Mouse (Mus musculus): ENCODE measurements around the gene Trim29. TPM values are rescaled to one million over a fixed set of nuclear protein-coding genes. Genes with fewer than 3 reads are reported as not detected.

The Trim29 gene
- 24.6 and 27.9 TPM in 2 replicates for polyA plus RNA-seq (2014; fragmentation: Nextera tagmentation; extraction: Ambion mirVana)

- 0 out of 2 replicates have a peak within 1 kb of the TSS, but pooled peaks have one; percentile 6 for H3K9ac ChIP-seq (replicated peaks; ENCODE audit: low read depth, low read length)
- no peak within 1 kb of the TSS; the same call in 1 of the 2 replicates for H3K27ac ChIP-seq (ENCODE audit: low read length)
- H3K9me3 ChIP-seq (ENCODE audit: control insufficient read depth, low read depth, low read length): no peaks in the 10 kb centered on the region
- no peaks in the 10 kb centered on the region for H3K4me1 ChIP-seq (ENCODE audit: control insufficient read depth, insufficient read depth, low read length)
- peak within 1 kb of the TSS; percentile 13; the same call in 1 of the 2 replicates for H3K4me2 ChIP-seq (replicated peaks; ENCODE audit: low read depth, low read length)
- no peak for ATAC-seq (ENCODE audit: insufficient number of reproducible peaks, insufficient read depth, low FRiP score, low read depth)
- 45% methylated on average over 12 of the region's 12 CpGs for WGBS
- H3K4me3 ChIP-seq (ENCODE audit: low read depth, low read length): no peak within 1 kb of the TSS
- no peaks in the 10 kb centered on the region for H3K36me3 ChIP-seq (ENCODE audit: control insufficient read depth, insufficient read depth, low read length)
- H3K27me3 ChIP-seq (ENCODE audit: control insufficient read depth, insufficient read depth, low read length): no peaks in the 10 kb centered on the region
These were observed at the start of gene Trim29 for GRCm38 (mm10) chr9:43310538-43310937. Trim29 (plus strand) TSS chr9:43310848.

- Histone ChIP-seq H3K4me1 (ENCODE audit: control insufficient read depth, insufficient read depth, low read length) (peaks cover 35% of the 10 kb centered on the region), H3K4me3 (ENCODE audit: low read depth, low read length) (no peak overlapping the region), H3K27me3 (ENCODE audit: control insufficient read depth, insufficient read depth, low read length) (no peaks in the 10 kb centered on the region), H3K9me3 (ENCODE audit: control insufficient read depth, low read depth, low read length) (no peaks in the 10 kb centered on the region), H3K9ac (replicated peaks; ENCODE audit: low read depth, low read length) (no peak overlapping the region), H3K4me2 (replicated peaks; ENCODE audit: low read depth, low read length) (0 out of 2 replicates have a peak overlapping the region, but pooled peaks have one; percentile 1), H3K36me3 (ENCODE audit: control insufficient read depth, insufficient read depth, low read length) (no peaks in the 10 kb centered on the region), H3K27ac (ENCODE audit: low read length) (peak overlapping the region; percentile 94)
- peak; percentile 64; the same call in 1 of the 2 replicates for ATAC-seq (ENCODE audit: insufficient number of reproducible peaks, insufficient read depth, low FRiP score, low read depth)
- WGBS: 35% methylated on average over 4 of the region's 4 CpGs
These were observed 49.3 kb upstream of the Trim29 start for GRCm38 (mm10) chr9:43261124-43261907.

DNA sequence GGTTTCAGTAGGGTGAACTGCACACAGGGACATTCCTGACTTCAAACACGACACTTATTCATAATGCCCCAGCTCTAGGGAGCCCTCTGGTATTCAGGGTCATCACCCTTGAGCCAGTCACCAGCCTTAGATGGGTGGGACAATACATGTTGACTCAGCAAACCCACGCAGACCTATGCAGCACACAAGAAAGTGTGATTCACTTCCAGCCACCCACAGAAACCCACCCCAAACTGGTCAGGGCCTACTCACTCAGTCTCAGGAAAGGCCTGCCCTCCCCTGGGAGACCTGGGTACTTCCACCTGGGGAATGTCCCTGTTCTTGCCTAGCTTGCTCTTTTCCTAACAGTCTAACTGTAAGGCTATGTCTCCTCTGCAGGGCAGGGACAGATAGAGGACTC, 48.7 kb upstream of the Trim29 start:
- H3K4me2 ChIP-seq (replicated peaks; ENCODE audit: low read depth, low read length): no peak overlapping the region
- peak; percentile 39; the same call in 1 of the 2 replicates for ATAC-seq (ENCODE audit: insufficient number of reproducible peaks, insufficient read depth, low FRiP score, low read depth)

DNA sequence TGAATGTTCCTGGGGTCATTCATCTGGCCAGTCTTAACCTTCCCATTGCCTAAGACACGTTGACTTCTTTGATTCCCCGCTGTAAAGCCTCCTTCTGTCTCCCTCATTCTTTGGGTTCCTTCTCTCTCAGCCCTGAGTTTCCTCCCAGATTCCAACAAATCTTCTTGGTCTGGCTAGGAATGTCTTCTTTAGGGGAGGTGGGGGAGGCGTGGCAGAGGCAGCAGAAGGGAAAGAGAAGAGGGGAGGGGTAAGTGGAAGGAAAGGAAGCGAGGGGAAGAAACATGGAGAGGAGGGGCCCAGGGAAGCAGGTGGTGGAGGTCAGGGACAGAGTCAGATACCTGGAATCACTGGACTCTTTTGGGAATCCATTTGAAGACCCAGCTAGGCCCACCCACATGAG, 48.3 kb upstream of the Trim29 start:
- Histone ChIP-seq H3K4me2 (replicated peaks; ENCODE audit: low read depth, low read length) (0 out of 2 replicates have a peak overlapping the region, but pooled peaks have one; percentile 4), H3K27ac (ENCODE audit: low read length) (peak overlapping the region; percentile 94), H3K9ac (replicated peaks; ENCODE audit: low read depth, low read length) (no peak overlapping the region), H3K36me3 (ENCODE audit: control insufficient read depth, insufficient read depth, low read length) (no peaks in the 10 kb centered on the region), H3K4me3 (ENCODE audit: low read depth, low read length) (no peak overlapping the region), H3K4me1 (ENCODE audit: control insufficient read depth, insufficient read depth, low read length) (peaks cover 35% of the 10 kb centered on the region), H3K9me3 (ENCODE audit: control insufficient read depth, low read depth, low read length) (no peaks in the 10 kb centered on the region), H3K27me3 (ENCODE audit: control insufficient read depth, insufficient read depth, low read length) (no peaks in the 10 kb centered on the region)
- no peak for ATAC-seq (ENCODE audit: insufficient number of reproducible peaks, insufficient read depth, low FRiP score, low read depth)
- WGBS: 33% methylated on average over 4 of the region's 4 CpGs

More for the DNA sequence above, 48.7 kb upstream of the Trim29 start:
- H3K27me3 ChIP-seq (ENCODE audit: control insufficient read depth, insufficient read depth, low read length): no peaks in the 10 kb centered on the region
- 34% methylated on average over 2 of the region's 2 CpGs for WGBS
- no peak overlapping the region for H3K9ac ChIP-seq (replicated peaks; ENCODE audit: low read depth, low read length)
- no peaks in the 10 kb centered on the region for H3K36me3 ChIP-seq (ENCODE audit: control insufficient read depth, insufficient read depth, low read length)
- no peak overlapping the region for H3K4me3 ChIP-seq (ENCODE audit: low read depth, low read length)
- peaks cover 35% of the 10 kb centered on the region for H3K4me1 ChIP-seq (ENCODE audit: control insufficient read depth, insufficient read depth, low read length)
- H3K27ac ChIP-seq (ENCODE audit: low read length): peak overlapping the region; percentile 94
- H3K9me3 ChIP-seq (ENCODE audit: control insufficient read depth, low read depth, low read length): no peaks in the 10 kb centered on the region

- Histone ChIP-seq H3K9ac (replicated peaks; ENCODE audit: low read depth, low read length) (no peak overlapping the region), H3K27me3 (ENCODE audit: control insufficient read depth, insufficient read depth, low read length) (no peaks in the 10 kb centered on the region), H3K9me3 (ENCODE audit: control insufficient read depth, low read depth, low read length) (no peaks in the 10 kb centered on the region), H3K27ac (ENCODE audit: low read length) (peak overlapping the region; percentile 94), H3K4me1 (ENCODE audit: control insufficient read depth, insufficient read depth, low read length) (peaks cover 35% of the 10 kb centered on the region), H3K4me2 (replicated peaks; ENCODE audit: low read depth, low read length) (0 out of 2 replicates have a peak overlapping the region, but pooled peaks have one; percentile 4), H3K36me3 (ENCODE audit: control insufficient read depth, insufficient read depth, low read length) (no peaks in the 10 kb centered on the region), H3K4me3 (ENCODE audit: low read depth, low read length) (no peak overlapping the region)
- ATAC-seq (ENCODE audit: insufficient number of reproducible peaks, insufficient read depth, low FRiP score, low read depth): no peak
- WGBS: 42% methylated on average over 9 of the region's 9 CpGs
These were observed 47.7 kb upstream of the Trim29 start for GRCm38 (mm10) chr9:43262811-43263550.

- Histone ChIP-seq H3K4me3 (ENCODE audit: low read depth, low read length) (no peak overlapping the region), H3K4me2 (replicated peaks; ENCODE audit: low read depth, low read length) (no peak overlapping the region), H3K27ac (ENCODE audit: low read length) (peak overlapping the region; percentile 94), H3K9ac (replicated peaks; ENCODE audit: low read depth, low read length) (no peak overlapping the region), H3K4me1 (ENCODE audit: control insufficient read depth, insufficient read depth, low read length) (peaks cover 35% of the 10 kb centered on the region), H3K9me3 (ENCODE audit: control insufficient read depth, low read depth, low read length) (no peaks in the 10 kb centered on the region), H3K36me3 (ENCODE audit: control insufficient read depth, insufficient read depth, low read length) (no peaks in the 10 kb centered on the region), H3K27me3 (ENCODE audit: control insufficient read depth, insufficient read depth, low read length) (no peaks in the 10 kb centered on the region)
- WGBS: 25% methylated on average over 11 of the region's 11 CpGs
- ATAC-seq (ENCODE audit: insufficient number of reproducible peaks, insufficient read depth, low FRiP score, low read depth): no peak; the same call in 1 of the 2 replicates
These were observed 46.6 kb upstream of the Trim29 start for GRCm38 (mm10) chr9:43263946-43264451.

GRCm38 (mm10) chr9:43265194-43265593, 45.5 kb upstream of the Trim29 start:
- no peak for ATAC-seq (ENCODE audit: insufficient number of reproducible peaks, insufficient read depth, low FRiP score, low read depth)
- H3K36me3 ChIP-seq (ENCODE audit: control insufficient read depth, insufficient read depth, low read length): no peaks in the 10 kb centered on the region
- H3K4me1 ChIP-seq (ENCODE audit: control insufficient read depth, insufficient read depth, low read length): peaks cover 35% of the 10 kb centered on the region
- 0 out of 2 replicates have a peak, but pooled peaks cover under 1% of the 10 kb centered on the region for H3K27me3 ChIP-seq (ENCODE audit: control insufficient read depth, insufficient read depth, low read length)
- no peak overlapping the region for H3K27ac ChIP-seq (ENCODE audit: low read length)
- WGBS: 64% methylated on average over 9 of the region's 9 CpGs
- H3K4me2 ChIP-seq (replicated peaks; ENCODE audit: low read depth, low read length): no peak overlapping the region
- no peaks in the 10 kb centered on the region for H3K9me3 ChIP-seq (ENCODE audit: control insufficient read depth, low read depth, low read length)
- no peak overlapping the region for H3K9ac ChIP-seq (replicated peaks; ENCODE audit: low read depth, low read length)
- H3K4me3 ChIP-seq (ENCODE audit: low read depth, low read length): no peak overlapping the region

DNA sequence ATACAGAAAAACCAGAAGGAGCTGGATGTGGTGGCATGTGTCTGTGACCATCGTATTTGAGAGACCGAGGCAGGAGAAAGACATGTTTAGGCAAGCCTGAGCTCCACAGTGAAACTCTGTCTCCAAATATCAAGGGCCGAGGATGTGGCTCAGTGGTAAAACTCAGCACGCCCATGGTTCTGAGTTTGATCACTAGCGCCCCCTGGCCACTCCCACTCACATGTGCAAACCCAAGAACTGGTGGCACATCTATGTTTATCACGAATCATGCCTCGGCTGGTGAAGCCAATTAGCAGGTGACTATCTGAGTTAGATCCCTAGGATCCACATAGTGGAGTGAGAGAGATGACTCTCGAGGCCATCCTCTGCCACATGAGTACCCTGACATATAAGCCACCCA, 43.3 kb upstream of the Trim29 start:
- ATAC-seq (ENCODE audit: insufficient number of reproducible peaks, insufficient read depth, low FRiP score, low read depth): no peak
- Histone ChIP-seq H3K36me3 (ENCODE audit: control insufficient read depth, insufficient read depth, low read length) (no peaks in the 10 kb centered on the region), H3K4me3 (ENCODE audit: low read depth, low read length) (no peak overlapping the region), H3K27ac (ENCODE audit: low read length) (no peak overlapping the region), H3K9me3 (ENCODE audit: control insufficient read depth, low read depth, low read length) (no peaks in the 10 kb centered on the region), H3K4me1 (ENCODE audit: control insufficient read depth, insufficient read depth, low read length) (peaks cover 29% of the 10 kb centered on the region), H3K4me2 (replicated peaks; ENCODE audit: low read depth, low read length) (no peak overlapping the region), H3K27me3 (ENCODE audit: control insufficient read depth, insufficient read depth, low read length) (peaks cover 12% of the 10 kb centered on the region; the same call in 1 of the 2 replicates), H3K9ac (replicated peaks; ENCODE audit: low read depth, low read length) (no peak overlapping the region)
- 80% methylated on average over 8 of the region's 8 CpGs for WGBS
